Mouse (Mus musculus) adrenal gland, postnatal 36 days (tissue): Measurements from ENCODE around the gene Gm5415. TPM values are rescaled to one million over a fixed set of nuclear protein-coding genes. Genes with fewer than 3 reads are reported as not detected.
"Not testable (repeated sequence)": the region's sequence is repeated elsewhere in the genome, so short reads cannot be mapped to it uniquely, and the experiment has no call there.

ENCODE experiments used
- DNase-seq, 2 experiments: peaks; one replicate each; pipeline ENCODE4 v3.0.0; 2021; ENCODE audit warnings: mixed read lengths in 1 of 2
- long read RNA-seq, 2 experiments: library from polyadenylated mRNA; stranded (forward); transcript quantifications; one replicate each; pipeline ENCODE4 v2.0.0; 2021; ENCODE audit warnings: borderline sequencing depth in 2 of 2
- total RNA-seq, 2 experiments: library from RNA; stranded (reverse); gene quantifications; 2 replicates each; pipeline ENCODE4 v1.2.3; 2021

The Gm5415 gene
- total RNA-seq: not detected
- long read RNA-seq, experiment 1: 0 reads
- long read RNA-seq, experiment 2: 0 reads

- not testable (repeated sequence) for DNase-seq
Measured at GRCm38 (mm10) chr1:32547194-32547593, at the start of gene Gm5415. TSS of gene Gm5415 (minus strand) at chr1:32547294.

- no peak for DNase-seq
Measured at GRCm38 (mm10) chr1:32568901-32569300, 21.8 kb upstream of the Gm5415 start.

GRCm38 (mm10) chr1:32553925-32554324 lies 6.8 kb upstream of the Gm5415 start:
- DNase-seq: no peak

GRCm38 (mm10) chr1:32553459-32553858 lies 6.4 kb upstream of the Gm5415 start:
- no peak for DNase-seq

- DNase-seq: no peak
Measured at GRCm38 (mm10) chr1:32503381-32503780, 43.7 kb downstream of the Gm5415 start.
